Mouse (Mus musculus) lung, adult 2 months (tissue): ENCODE data around the gene Ewsr1. TPM values are rescaled to one million over a fixed set of nuclear protein-coding genes. Genes with fewer than 3 reads are reported as not detected.
"Not testable (repeated sequence)": the region's sequence is repeated elsewhere in the genome, so short reads cannot be mapped to it uniquely, and the experiment has no call there.

Experiments used
- DNase-seq: peaks from one replicate; pipeline ENCODE4 v3.0.0; 2022
- H3K4me1 ChIP-seq: fragments of 200-500 bp; 2 replicates; pipeline ENCODE4 v1.6.1; 2011; ENCODE audit warnings: low read length; ENCODE audit not compliant: control insufficient read depth, insufficient read depth
- H3K4me3 ChIP-seq: fragments of 200-500 bp; replicated peaks from 2 replicates; pipeline ENCODE3; 2011; ENCODE audit warnings: low read depth, mild to moderate bottlenecking, control low read depth, low read length; ENCODE audit errors: extremely low read depth
- CTCF ChIP-seq: fragments of 200-500 bp; IDR thresholded peaks from 2 replicates; pipeline ENCODE4 v1.5.1; 2011; ENCODE audit warnings: mild to moderate bottlenecking, low read length, control low read depth; ENCODE audit not compliant: insufficient read depth
- POLR2A ChIP-seq: fragments of 200-500 bp; IDR thresholded peaks from 2 replicates; pipeline ENCODE4 v1.6.1; 2011; ENCODE audit warnings: low read depth, mild to moderate bottlenecking, control low read depth, low read length, borderline replicate concordance; ENCODE audit errors: extremely low read depth
- WGBS: fragments of 180-500 bp; shearing (Covaris S2); methylation state at CpG from one replicate; pipeline ENCODE4 v1.1.7; 2018; 5-methylcytosine and 5-hydroxymethylcytosine counted together
- polyA plus RNA-seq: library from polyadenylated mRNA; depleted of rRNA; stranded (reverse); fragments of >200 nt; gene quantifications from 2 replicates; pipeline ENCODE4 v1.2.3, GENCODE M21; 2012

Gene Ewsr1
- polyA plus RNA-seq, 1 experiment: 420 TPM

GRCm38 (mm10) chr11:5100283-5100682 is 1.2 kb upstream of the Ewsr1 start:
- H3K4me1 ChIP-seq: peaks cover 2% of the 10 kb centered on the region
- WGBS: 3% methylated on average over 7 of the region's 7 CpGs
- peak overlapping the region; percentile 89 for H3K4me3 ChIP-seq
- TF ChIP-seq POLR2A: no peak
- no peak for TF ChIP-seq CTCF
- DNase-seq: no peak

- DNase-seq: peak; percentile 79
- Histone ChIP-seq H3K4me1 (peaks cover 3% of the 10 kb centered on the region), H3K4me3 (peak overlapping the region; percentile 89)
- no peak for TF ChIP-seq CTCF
- TF ChIP-seq POLR2A: peak; percentile 68; the same call in 1 of the 2 replicates
- under 1% methylated on average over 31 of the region's 31 CpGs for WGBS
These were observed 614 bp upstream of the Ewsr1 start for GRCm38 (mm10) chr11:5099576-5100183.

GRCm38 (mm10) chr11:5098035-5098735 is 881 bp downstream of the Ewsr1 start:
- peak; percentile 49 for DNase-seq
- Histone ChIP-seq H3K4me3 (peak overlapping the region; percentile 89), H3K4me1 (peaks cover 9% of the 10 kb centered on the region)
- WGBS: under 1% methylated on average over 44 of the region's 44 CpGs
- TF ChIP-seq POLR2A (no peak), CTCF (no peak)

- 20% methylated on average over 8 of the region's 8 CpGs for WGBS
These were observed 2.5 kb downstream of the Ewsr1 start for GRCm38 (mm10) chr11:5096480-5097020.

GRCm38 (mm10) chr11:5095877-5096276 is 3.2 kb downstream of the Ewsr1 start:
- no peak overlapping the region for H3K4me3 ChIP-seq
- peaks cover 9% of the 10 kb centered on the region for H3K4me1 ChIP-seq
- 34% methylated on average over 5 of the region's 5 CpGs for WGBS
- TF ChIP-seq CTCF (no peak), POLR2A (no peak)
- no peak for DNase-seq

More at GRCm38 (mm10) chr11:5096480-5097020, 2.5 kb downstream of the Ewsr1 start:
- no peak for TF ChIP-seq POLR2A
- TF ChIP-seq CTCF: no peak
- H3K4me1 ChIP-seq: peaks cover 9% of the 10 kb centered on the region
- DNase-seq: no peak
- no peak overlapping the region for H3K4me3 ChIP-seq

- no peak for DNase-seq
- Histone ChIP-seq H3K4me1 (peaks cover 9% of the 10 kb centered on the region), H3K4me3 (no peak overlapping the region)
- WGBS: 40% methylated on average over 2 of the region's 2 CpGs
- TF ChIP-seq POLR2A (no peak), CTCF (peak; percentile 23; the same call in 1 of the 2 replicates)
These were observed 7.4 kb downstream of the Ewsr1 start for GRCm38 (mm10) chr11:5091706-5092105.

- no peak for DNase-seq
- Histone ChIP-seq H3K4me3 (no peak overlapping the region), H3K4me1 (peaks cover 4% of the 10 kb centered on the region)
- WGBS: 95% methylated on average over 1 of the region's 1 CpGs
- TF ChIP-seq POLR2A: no peak
- no peak for TF ChIP-seq CTCF
These were observed 9.9 kb downstream of the Ewsr1 start for GRCm38 (mm10) chr11:5089147-5089546.

- not testable (repeated sequence) for H3K4me3 ChIP-seq, H3K4me1 ChIP-seq, DNase-seq
- WGBS: 86% methylated on average over 4 of the region's 5 CpGs
These were observed 22.2 kb downstream of the Ewsr1 start for GRCm38 (mm10) chr11:5076843-5077242.

GRCm38 (mm10) chr11:5075760-5076159 is 23.3 kb downstream of the Ewsr1 start:
- Histone ChIP-seq H3K4me3 (no peak overlapping the region), H3K4me1 (no peaks in the 10 kb centered on the region)
- TF ChIP-seq POLR2A: no peak
- TF ChIP-seq CTCF: no peak
- DNase-seq: no peak

- no peak for DNase-seq
- Histone ChIP-seq H3K4me1 (no peaks in the 10 kb centered on the region), H3K4me3 (no peak overlapping the region)
- WGBS: 66% methylated on average over 4 of the region's 4 CpGs
- TF ChIP-seq POLR2A (no peak), CTCF (peak; percentile 17; the same call in 1 of the 2 replicates)
These were observed 24.2 kb downstream of the Ewsr1 start for GRCm38 (mm10) chr11:5074882-5075281.
